Mouse (Mus musculus) E14TG2a.4 (cell line): ENCODE data around the gene Rfc5.

ENCODE experiments used
- CTCF ChIP-seq: conservative IDR thresholded peaks from 2 replicates; pipeline ENCODE4 v1.5.1; 2014; ENCODE audit warnings: low read length
- NANOG ChIP-seq: IDR thresholded peaks from 2 replicates; pipeline ENCODE4 v1.6.1; 2014; ENCODE audit warnings: borderline replicate concordance, low read length, mixed read lengths
- POU5F1 ChIP-seq: IDR thresholded peaks from 2 replicates; pipeline ENCODE4 v1.6.1; 2014; ENCODE audit warnings: low read length, borderline replicate concordance

DNA sequence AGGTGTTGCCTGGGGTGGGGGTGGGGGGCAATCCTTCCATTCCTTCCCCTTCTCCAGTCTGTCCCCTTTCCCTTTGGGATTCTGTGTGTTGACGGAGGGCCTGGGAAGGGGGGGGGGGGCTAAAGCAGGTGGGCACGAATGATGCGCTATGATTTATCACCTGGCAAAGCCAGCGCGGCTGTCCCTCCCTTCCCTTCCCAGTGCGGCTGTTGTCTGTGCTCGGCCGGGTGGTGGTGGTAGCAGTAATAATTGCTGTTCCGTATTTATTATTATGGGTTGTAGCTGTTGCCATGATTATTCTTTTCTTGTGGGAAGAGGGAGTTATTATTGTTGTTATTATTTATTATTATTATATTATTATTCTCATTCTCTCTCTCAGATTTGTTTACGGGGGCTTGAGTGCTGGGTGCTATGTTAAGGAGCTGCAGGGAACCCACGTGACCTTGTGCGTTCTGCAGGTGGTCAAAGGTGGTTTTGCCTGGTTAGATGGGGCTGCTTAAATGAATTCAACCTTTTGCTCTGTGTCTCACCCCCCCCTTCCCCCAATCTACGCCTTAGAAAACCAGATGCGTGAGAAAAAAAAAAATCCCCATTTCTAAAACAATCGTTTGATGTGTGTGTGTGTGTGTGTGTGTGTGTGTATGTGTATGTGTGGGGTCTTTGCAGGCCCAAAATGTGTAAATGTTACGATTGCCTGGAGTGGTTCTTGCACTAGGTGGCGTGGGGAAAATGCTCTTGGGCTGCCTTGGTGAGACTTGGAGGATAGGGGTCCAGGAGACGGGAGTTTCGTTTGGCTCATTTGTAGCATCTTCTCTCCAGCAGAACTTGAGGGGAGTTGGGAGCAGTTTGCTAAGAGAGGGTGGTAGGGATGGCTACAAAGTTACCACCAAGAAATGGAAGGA lies 26.4 kb upstream of the Rfc5 start:
- TF ChIP-seq CTCF (no peak), POU5F1 (no peak), NANOG (no peak)
